Mouse (Mus musculus) heart, adult 8-10 months (tissue): ENCODE measurements around the gene Tmem150c. TPM values are rescaled to one million over a fixed set of nuclear protein-coding genes. Genes with fewer than 3 reads are reported as not detected.

Source experiments
- DNase-seq: peaks from one replicate; pipeline ENCODE4 v3.0.0; 2022; ENCODE audit warnings: low spot score
- total RNA-seq, 4 experiments: library from RNA; stranded (reverse); gene quantifications; 2 replicates each; pipeline ENCODE4 v1.2.4; 2022

The Tmem150c gene
- total RNA-seq = 10 to 100 TPM in 2 of 4 experiments, 1 to 10 TPM in 2; 7.6 to 18.7 (median 11.6) TPM

- DNase-seq = no peak
Observed at GRCm38 (mm10) chr5:100159638-100159973, at the start of gene Tmem150c. Tmem150c (minus strand) TSS chr5:100159808.

DNA sequence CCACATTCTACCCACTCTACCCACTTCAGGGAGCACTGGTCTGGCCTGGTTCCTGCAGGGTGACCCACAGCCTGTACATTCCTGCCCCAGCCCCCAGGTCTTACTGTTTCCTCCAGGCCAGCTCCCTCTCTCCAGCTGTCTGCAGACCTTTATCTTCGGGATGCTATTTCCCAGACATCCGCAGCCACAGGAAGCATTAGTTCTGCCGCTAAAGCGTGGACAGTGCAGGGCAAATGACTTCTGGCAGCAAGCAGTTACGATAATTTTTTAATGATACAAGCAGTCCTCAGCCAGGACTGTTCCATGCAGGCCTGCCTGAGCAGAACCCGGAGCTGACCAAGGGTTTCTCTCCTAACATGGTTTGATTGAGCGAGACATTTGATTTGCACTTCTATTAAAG lies 49.5 kb upstream of the Tmem150c start:
- DNase-seq = no peak

DNA sequence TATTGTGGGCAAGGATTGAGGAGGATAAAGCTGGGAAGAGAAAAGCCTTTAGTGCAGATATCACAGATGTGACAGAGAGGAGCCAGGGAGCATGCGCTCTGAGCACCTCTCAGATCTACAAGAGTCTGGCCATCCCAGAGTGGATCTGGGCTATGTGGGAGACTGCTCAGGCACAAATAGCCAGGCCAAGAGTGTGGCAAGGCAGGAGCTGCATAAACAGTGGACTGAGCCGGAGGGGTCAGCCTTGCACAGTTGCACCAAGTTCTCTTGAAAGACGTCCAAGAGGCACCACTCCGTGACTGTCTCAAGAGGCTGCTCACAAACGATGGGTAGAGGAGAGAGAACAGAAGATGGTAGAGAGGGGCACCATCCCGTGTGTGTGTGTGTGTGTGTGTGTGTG lies 47.1 kb upstream of the Tmem150c start:
- DNase-seq = no peak

DNA sequence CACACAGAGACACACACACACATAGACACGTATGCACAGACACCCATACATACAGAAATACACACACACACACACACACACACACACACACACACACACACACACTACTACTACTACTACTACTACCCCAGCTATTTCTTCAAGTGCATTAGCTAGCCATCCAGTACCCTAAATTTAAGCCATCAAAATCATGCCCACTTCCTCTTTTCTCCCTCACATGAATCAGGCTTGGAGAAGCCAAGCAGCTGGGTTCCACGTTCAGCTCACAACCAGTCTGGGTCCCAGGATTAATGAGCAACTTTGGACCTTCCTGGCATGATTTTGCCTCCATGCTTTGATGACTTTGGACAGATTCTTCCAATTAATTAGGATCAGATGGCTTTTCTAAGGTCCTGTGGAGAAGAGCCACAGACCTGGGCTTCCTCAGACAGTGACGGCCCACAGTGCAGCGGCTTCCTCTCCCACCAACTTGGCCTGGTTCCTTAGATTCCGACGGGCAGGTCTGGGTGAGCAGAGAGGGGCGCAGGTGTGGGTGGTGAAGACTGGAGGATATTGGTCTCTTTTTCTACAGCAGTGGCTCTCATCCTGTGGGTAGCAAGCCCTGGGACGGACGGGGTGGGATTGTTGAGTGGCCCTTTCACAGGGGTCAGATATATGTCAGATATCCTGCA lies 46.0 kb upstream of the Tmem150c start:
- no peak for DNase-seq

DNA sequence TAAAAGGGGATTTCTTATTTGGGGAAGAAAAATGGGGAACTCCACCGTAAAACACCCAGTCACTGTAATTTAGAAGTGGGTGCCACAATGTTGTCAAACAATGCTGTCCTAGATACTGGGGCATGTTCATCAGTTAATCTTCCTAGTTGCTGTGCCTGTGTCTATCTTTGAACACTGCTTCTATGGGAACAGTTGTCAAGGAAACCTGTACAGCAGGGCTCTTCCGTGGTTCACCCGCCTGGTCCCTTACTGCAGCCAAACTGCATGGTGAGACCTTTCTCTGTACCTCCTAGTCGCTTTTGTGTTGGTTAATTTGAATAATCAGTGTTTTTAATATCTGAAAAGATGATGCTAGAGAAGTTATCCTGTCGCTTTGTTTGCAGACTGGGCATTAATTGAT lies 41.2 kb upstream of the Tmem150c start:
- no peak for DNase-seq

DNA sequence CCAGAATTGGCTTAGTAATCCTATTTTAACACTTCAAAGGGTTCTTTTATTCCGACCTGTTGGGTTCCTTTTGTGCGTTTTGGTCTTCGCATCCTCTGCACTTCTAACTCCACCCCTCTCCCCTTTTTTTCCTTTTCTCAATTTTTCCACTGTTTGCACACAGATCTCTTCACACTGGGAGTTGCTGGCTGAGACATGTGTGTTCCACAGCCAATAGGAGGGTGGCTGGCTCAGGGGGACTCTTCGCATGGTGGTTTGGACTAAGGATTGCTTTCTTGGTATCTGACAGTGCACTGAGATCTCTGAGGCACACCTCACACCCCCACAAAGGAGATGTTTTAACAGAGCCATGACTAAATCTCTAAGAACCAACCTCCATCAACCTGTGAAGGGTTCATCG lies 40.7 kb upstream of the Tmem150c start:
- DNase-seq = no peak

- DNase-seq = no peak
Observed at GRCm38 (mm10) chr5:100199092-100199853, 39.7 kb upstream of the Tmem150c start.

GRCm38 (mm10) chr5:100197476-100197875 lies 37.9 kb upstream of the Tmem150c start:
- DNase-seq = no peak

DNA sequence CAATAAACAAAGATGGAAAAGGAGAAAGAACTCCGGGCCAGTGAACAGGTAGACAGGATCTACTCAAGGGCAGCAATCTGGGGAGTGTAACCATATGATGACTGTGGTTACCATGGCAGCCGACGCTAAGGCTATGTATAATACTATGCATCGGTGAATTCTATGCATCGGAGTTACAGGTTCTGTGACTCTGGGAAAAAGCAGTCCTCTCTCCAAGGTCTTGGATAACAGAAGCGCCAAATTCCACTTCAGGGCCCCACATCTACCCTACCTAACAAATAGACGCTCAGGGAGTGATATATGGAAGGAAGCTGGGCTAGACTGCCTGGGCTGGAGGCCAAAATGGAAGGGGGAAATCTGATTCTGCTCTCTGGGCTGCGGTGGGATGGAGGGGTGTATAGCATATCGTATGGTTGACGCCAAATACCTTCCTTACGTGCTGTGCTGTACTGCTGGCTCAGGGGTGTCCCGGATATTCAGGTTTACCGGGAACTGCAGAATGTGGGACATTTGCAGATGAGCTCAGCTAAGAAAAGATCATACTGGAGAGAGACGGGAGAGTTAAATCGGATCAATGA lies 37.3 kb upstream of the Tmem150c start:
- no peak for DNase-seq

GRCm38 (mm10) chr5:100196397-100196796 lies 36.8 kb upstream of the Tmem150c start:
- DNase-seq = no peak

GRCm38 (mm10) chr5:100191438-100192190 lies 32.0 kb upstream of the Tmem150c start:
- DNase-seq = no peak

DNA sequence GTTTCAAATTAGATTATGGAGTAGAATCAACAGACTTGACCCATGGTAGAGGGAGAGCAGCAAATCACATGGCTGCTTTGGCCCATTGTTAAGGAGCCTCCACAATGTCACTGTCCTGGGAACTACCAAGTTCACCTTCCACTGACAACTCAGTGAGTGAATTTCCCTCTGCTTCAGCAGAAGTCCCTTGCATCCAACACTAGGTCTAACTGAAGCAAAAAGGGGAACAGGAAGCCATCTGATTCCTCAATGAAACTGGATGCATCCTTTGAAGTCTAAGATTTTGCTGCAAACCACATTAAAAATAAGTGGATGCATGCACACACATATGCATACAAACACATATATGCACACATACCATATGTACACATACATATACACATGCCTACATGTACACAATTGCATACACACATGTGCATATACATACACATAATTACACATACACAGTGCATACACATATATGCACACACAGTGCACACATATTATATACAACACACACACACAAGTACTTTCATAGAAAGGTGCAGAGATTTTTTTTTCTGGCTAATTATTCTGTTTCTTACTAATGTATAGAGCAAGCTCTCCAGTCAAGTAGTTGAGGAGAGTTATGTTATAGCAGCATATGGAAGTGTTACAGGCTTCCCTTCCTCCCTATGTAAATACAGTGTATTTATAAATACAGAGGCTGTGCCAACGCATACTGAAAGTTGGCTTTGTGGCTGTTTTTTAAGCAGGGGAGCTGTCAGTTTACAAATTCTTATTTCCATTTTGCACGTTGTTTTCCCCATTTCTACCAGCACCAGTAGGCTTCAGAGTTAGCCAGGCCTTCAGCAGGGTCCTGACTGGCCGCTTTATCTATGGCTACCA lies 27.7 kb upstream of the Tmem150c start:
- DNase-seq = no peak

DNA sequence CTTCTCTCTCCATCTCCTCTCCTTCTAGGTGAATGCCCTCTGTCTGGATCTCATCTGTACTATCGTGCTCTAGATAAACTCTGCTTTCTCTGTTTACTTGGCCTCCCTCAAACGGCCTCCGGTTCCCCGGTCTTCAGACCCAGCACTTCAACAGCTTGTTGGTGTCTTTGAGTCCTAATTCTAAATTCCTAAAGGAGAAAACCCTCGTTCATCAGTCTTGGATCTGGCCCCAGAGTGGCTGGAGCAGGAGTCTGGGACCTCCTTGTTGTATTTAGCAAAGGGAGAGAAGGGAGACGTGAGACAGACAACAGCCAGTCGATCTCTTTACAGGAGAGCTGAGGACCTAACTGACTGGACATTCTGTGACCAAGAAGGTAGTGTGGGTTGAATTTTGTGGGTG lies 27.0 kb upstream of the Tmem150c start:
- DNase-seq = no peak

DNA sequence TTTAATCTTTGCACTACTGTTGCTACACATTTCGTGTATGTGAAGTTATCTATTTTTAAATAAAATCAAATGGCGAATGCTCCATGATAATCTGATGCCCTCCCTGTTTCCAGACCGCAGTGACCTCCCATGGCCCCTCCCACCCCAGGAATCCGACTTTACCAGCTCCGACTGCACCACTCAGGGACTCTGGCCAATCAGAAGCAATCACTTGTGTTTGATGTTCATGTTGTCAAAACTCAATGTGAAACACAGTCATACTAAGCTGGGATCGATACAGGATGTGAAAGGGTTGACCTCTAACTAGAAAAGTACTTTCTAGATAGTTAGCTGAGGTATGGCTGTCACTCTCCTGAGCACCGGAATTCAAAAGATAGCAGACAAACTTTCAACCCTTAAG lies 26.3 kb upstream of the Tmem150c start:
- DNase-seq = no peak

DNA sequence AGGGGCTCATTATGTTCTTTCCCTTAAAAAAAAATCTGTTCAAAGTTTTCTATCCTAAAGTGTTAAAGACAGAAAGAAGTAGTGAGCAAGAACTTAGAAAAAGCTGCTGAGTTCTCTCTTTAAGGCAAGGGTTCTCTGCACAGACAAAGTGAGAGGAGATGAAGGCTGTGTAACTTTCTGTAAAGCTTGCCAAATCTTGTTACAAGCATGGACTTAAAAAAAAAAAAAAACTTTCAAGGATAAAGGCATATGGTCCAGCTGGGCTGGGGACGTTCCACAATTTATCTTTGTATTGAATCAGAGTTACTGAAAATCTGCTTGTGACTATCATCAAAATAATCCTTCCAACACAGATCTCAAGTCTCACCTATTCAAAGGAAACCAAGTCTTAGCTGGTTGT lies 21.4 kb upstream of the Tmem150c start:
- DNase-seq = no peak

- no peak for DNase-seq
Observed at GRCm38 (mm10) chr5:100178781-100179165, 19.2 kb upstream of the Tmem150c start.

GRCm38 (mm10) chr5:100178122-100178780 lies 18.6 kb upstream of the Tmem150c start:
- no peak for DNase-seq

- no peak for DNase-seq
Observed at GRCm38 (mm10) chr5:100177547-100177946, 17.9 kb upstream of the Tmem150c start.

DNA sequence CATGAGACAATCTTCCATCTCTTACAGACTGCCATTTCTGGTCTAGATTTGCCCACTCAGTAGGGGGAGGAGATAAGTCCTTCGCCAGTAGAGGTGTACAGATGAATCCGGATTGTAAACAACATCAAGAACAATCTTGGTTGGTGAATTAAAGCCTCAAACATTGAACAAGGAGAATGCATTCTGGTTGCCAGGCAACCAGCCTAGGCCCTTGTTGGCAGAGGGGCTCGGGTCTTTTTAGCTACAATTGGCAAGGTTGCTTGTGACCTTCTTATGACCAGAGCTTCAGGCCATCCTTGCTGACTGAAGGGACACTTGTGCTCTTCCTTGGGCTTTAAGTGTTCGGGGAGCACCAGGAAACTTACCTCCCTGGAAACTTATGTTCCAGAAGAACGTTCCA lies 16.5 kb upstream of the Tmem150c start:
- DNase-seq = no peak

DNA sequence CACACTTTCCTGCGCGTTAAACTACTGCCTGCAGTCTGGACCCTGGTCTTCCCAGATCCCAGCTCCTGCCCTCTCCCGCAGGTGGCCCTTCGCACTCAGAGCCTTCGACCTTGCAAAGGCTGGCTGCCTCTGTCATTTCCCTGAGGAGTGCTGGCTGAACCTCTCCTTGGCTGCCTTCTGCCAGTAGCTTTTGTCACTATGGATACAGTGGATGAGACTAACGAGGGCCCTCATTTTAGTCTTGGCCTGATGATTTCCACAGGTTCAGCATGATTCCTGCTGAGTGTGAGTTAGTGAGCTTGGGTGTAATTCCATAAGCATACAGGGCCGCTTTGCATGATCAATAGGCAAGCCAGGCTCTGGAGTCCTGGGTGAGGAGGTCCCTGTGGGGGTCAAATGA lies 16.0 kb upstream of the Tmem150c start:
- no peak for DNase-seq

- no peak for DNase-seq
Observed at GRCm38 (mm10) chr5:100172104-100172503, 12.5 kb upstream of the Tmem150c start.
